Mouse (Mus musculus) embryonic facial prominence, embryonic 14.5 days (tissue): ENCODE data around the gene Gm128. TPM values are rescaled to one million over a fixed set of nuclear protein-coding genes. Genes with fewer than 3 reads are reported as not detected.
A peak's percentile ranks its signal among the peaks of the same experiment; 100 is the strongest.

Experiments used
- ATAC-seq: fragments of 200-750 bp; cut with Nextera tagmentation; 2 replicates; pipeline ENCODE4 v1.8.0; 2017; ENCODE audit warnings: low read depth, moderate number of reproducible peaks, moderate TSS enrichment
- DNase-seq: peaks from one replicate; pipeline ENCODE4 v3.0.0-alpha.2; 2015; ENCODE audit warnings: low spot score
- H3K27ac ChIP-seq: fragments of 300-500 bp; sonication (generic); replicated peaks from 2 replicates; pipeline ENCODE4 v1.5.1; 2014; ENCODE audit warnings: low read depth, mild to moderate bottlenecking, low read length, moderate library complexity
- H3K27me3 ChIP-seq: fragments of 300-500 bp; sonication (generic); replicated peaks from 2 replicates; pipeline ENCODE4 v1.6.1; 2014; ENCODE audit warnings: low read length; ENCODE audit not compliant: control insufficient read depth, insufficient read depth
- H3K36me3 ChIP-seq: fragments of 300-500 bp; sonication (generic); 2 replicates; pipeline ENCODE4 v1.6.1; 2014; ENCODE audit warnings: low read length, mixed read lengths; ENCODE audit not compliant: control insufficient read depth, insufficient read depth
- H3K4me1 ChIP-seq: fragments of 300-500 bp; sonication (generic); 2 replicates; pipeline ENCODE4 v1.6.1; 2014; ENCODE audit warnings: antibody characterized with exemption, low read length; ENCODE audit not compliant: control insufficient read depth, insufficient read depth
- H3K4me2 ChIP-seq: fragments of 300-500 bp; sonication (generic); 2 replicates; pipeline ENCODE4 v1.6.1; 2014; ENCODE audit warnings: low read depth, mild to moderate bottlenecking, low read length, moderate library complexity, mixed read lengths
- H3K4me3 ChIP-seq: fragments of 300-500 bp; sonication (generic); 2 replicates; pipeline ENCODE4 v1.5.1; 2014; ENCODE audit warnings: low read depth, mild to moderate bottlenecking, low read length
- H3K9ac ChIP-seq: fragments of 300-500 bp; sonication (generic); 2 replicates; pipeline ENCODE4 v1.6.1; 2014; ENCODE audit warnings: low read depth, mild to moderate bottlenecking, low read length, moderate library complexity, mixed read lengths
- H3K9me3 ChIP-seq: fragments of 300-500 bp; sonication (generic); 2 replicates; pipeline ENCODE4 v1.6.1; 2016; ENCODE audit warnings: low read length; ENCODE audit not compliant: control insufficient read depth
- WGBS: fragments of 180-500 bp; shearing (Covaris S2); extraction: QIAGEN DNeasy Blood & Tissue Kit; methylation state at CpG from one replicate; pipeline ENCODE4 v1.1.7; 2014; 5-methylcytosine and 5-hydroxymethylcytosine counted together
- polyA plus RNA-seq: library from polyadenylated mRNA; unstranded; fragments of >200 nt; fragmentation: Nextera tagmentation; extraction: Ambion mirVana; gene quantifications from 2 replicates; pipeline ENCODE4 v1.2.1, GENCODE M21; 2014

Gm128 gene
- polyA plus RNA-seq, 1 experiment from 2014 or later, result 0.38 TPM

- Histone ChIP-seq H3K27me3 (no peaks in the 10 kb centered on the region), H3K4me1 (peaks cover 8% of the 10 kb centered on the region), H3K4me3 (peak overlapping the region; percentile 67), H3K36me3 (peaks cover 20% of the 10 kb centered on the region), H3K9me3 (no peaks in the 10 kb centered on the region), H3K9ac (peak overlapping the region; percentile 92), H3K4me2 (peak overlapping the region; percentile 78), H3K27ac (peak overlapping the region; percentile 97; the same call in 1 of the 2 replicates)
- DNase-seq (no peak), ATAC-seq (no peak)
- WGBS, result 8% methylated on average over 1 of the region's 1 CpGs
Observed at GRCm38 (mm10) chr3:95284062-95284461, 42.7 kb upstream of the Gm128 start.

DNA sequence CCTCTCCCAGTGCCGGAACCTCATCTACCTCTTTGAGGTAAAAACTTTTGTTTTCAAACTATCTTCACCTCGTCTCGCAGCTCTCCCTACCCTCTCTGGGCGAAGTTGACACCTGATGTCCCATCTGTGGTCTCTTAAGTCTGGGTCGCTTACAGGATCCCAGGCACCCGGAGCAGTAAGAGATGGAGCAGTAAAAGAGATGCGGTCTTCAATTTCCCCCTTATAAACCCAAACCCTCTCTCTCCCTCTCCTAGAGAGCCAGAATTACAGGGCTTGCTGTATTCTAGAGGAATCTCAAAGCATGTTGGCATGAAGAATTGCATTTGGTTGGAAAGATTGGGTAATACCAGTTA is 42.2 kb upstream of the Gm128 start:
- peak overlapping the region; percentile 78 for H3K4me2 ChIP-seq
- DNase-seq, result no peak

DNA sequence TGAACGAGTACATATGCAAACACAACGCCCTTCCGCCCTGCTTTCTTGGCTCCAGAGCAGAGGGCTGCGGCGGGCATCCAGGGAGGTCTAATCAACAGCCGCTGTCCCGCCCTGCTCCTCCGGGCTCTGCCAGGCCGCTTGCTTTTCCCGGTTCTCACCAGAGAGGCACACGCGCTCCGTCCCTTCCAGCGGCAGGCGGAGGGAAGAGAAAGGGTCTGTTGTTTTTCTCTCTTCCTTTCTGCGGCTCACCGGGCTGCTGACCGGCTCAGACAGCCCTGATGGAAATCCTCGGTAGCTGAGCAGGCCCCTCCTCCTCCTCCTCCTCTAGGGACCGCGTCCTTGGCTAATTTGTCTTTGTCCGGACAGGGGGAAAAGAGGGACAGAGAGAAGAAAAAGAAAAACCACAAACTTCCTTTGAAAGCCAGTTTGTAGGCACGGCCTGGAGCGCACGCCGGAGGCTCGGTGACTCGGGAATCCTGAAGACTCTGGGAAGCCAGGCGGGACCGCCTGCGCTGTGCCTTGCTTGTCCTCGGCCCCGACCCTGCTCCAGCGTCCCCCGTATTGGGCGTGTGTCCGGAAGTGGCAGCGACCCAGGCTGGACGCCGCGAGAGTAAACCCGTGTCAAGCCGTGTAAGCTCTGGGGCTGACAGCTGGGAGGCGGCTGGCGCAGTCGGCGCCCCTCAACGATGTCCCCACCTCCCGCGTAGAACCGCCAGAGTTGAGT is 41.6 kb upstream of the Gm128 start:
- under 1% methylated on average over 50 of the region's 51 CpGs for WGBS
- peaks cover 13% of the 10 kb centered on the region for H3K36me3 ChIP-seq
- peaks cover 8% of the 10 kb centered on the region for H3K4me1 ChIP-seq
- peak overlapping the region; percentile 67 for H3K4me3 ChIP-seq
- ATAC-seq (peak; percentile 80), DNase-seq (peak; percentile 93)
- H3K9ac ChIP-seq, result peak overlapping the region; percentile 92
- peak overlapping the region; percentile 78 for H3K4me2 ChIP-seq
- no peaks in the 10 kb centered on the region for H3K9me3 ChIP-seq
- H3K27ac ChIP-seq, result peak overlapping the region; percentile 97
- H3K27me3 ChIP-seq, result no peaks in the 10 kb centered on the region

More for the DNA sequence above, 42.2 kb upstream of the Gm128 start:
- WGBS, result under 1% methylated on average over 7 of the region's 7 CpGs
- H3K4me3 ChIP-seq, result peak overlapping the region; percentile 67
- H3K9ac ChIP-seq, result peak overlapping the region; percentile 92
- H3K27ac ChIP-seq, result peak overlapping the region; percentile 97
- H3K36me3 ChIP-seq, result peaks cover 18% of the 10 kb centered on the region
- ATAC-seq, result no peak
- H3K27me3 ChIP-seq, result no peaks in the 10 kb centered on the region
- no peaks in the 10 kb centered on the region for H3K9me3 ChIP-seq
- H3K4me1 ChIP-seq, result peaks cover 8% of the 10 kb centered on the region

GRCm38 (mm10) chr3:95282381-95282864 is 41.0 kb upstream of the Gm128 start:
- Histone ChIP-seq H3K27me3 (no peaks in the 10 kb centered on the region), H3K9ac (peak overlapping the region; percentile 92), H3K4me2 (peak overlapping the region; percentile 78), H3K9me3 (no peaks in the 10 kb centered on the region), H3K4me3 (peak overlapping the region; percentile 67), H3K27ac (peak overlapping the region; percentile 97), H3K4me1 (peaks cover 8% of the 10 kb centered on the region), H3K36me3 (peaks cover 9% of the 10 kb centered on the region; the same call in 1 of the 2 replicates)
- under 1% methylated on average over 11 of the region's 11 CpGs for WGBS
- DNase-seq (peak; percentile 42), ATAC-seq (no peak)

GRCm38 (mm10) chr3:95281216-95282126 is 40.1 kb upstream of the Gm128 start, which contains the start of the genes Mindy1 and Prune1:
TSS of gene Mindy1 (plus strand) at chr3:95281345.
TSS of gene Prune1 (minus strand) at chr3:95282076.
- WGBS, result 1% methylated on average over 52 of the region's 53 CpGs
- peaks cover 8% of the 10 kb centered on the region for H3K4me1 ChIP-seq
- H3K4me3 ChIP-seq, result peak within 1 kb of the TSS; percentile 67
- peak within 1 kb of the TSS; percentile 97 for H3K27ac ChIP-seq
- peak within 1 kb of the TSS; percentile 92 for H3K9ac ChIP-seq
- H3K27me3 ChIP-seq, result no peaks in the 10 kb centered on the region
- peak; percentile 99 for DNase-seq
- H3K36me3 ChIP-seq, result peaks cover 4% of the 10 kb centered on the region; the same call in 1 of the 2 replicates
- peak; percentile 91 for ATAC-seq
- H3K9me3 ChIP-seq, result no peaks in the 10 kb centered on the region
- H3K4me2 ChIP-seq, result peak within 1 kb of the TSS; percentile 78

DNA sequence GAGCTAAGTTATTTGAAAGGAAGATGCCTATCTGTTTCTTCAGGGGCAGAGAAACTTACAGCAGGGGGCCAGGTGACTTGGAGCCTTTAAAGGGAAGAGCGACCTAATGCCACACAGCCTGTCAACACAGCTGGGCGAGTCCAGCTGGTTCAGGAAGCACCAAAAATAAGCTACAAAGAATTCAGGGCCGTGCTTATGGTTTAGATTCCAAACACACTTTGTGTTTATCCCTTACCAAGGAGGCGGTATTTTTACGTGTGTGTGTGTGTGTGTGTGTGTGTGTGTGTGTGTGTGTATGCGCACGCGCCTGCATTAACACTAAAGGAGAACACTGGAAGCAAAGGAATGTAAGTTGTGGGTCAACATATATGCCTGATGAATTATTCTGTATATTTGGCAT is 39.3 kb upstream of the Gm128 start:
- Histone ChIP-seq H3K4me3 (peak overlapping the region; percentile 67), H3K36me3 (peaks cover 4% of the 10 kb centered on the region; the same call in 1 of the 2 replicates), H3K27me3 (no peaks in the 10 kb centered on the region), H3K4me2 (peak overlapping the region; percentile 78), H3K9me3 (no peaks in the 10 kb centered on the region), H3K4me1 (peaks cover 8% of the 10 kb centered on the region), H3K9ac (peak overlapping the region; percentile 92), H3K27ac (peak overlapping the region; percentile 95)
- WGBS, result 11% methylated on average over 8 of the region's 8 CpGs
- no peak for ATAC-seq
- DNase-seq, result peak; percentile 67

DNA sequence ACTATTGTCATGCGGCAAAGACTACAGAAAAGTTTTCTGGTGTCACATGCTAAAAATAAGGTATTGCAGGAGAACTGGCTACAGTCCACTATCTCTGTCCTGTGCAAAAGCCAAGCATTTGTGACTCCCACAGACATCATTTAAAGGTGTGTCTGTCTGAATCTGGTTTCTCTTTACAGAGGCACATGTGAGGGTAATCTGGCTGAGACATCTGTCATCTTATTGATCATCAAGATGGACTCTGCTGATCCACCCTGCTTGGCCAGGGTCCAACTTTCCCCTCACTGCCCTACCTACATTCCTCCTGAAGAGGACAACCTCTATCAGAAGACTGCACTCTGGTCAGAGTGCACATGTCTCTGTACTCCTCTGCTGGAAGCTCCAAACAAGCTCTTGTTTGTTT is 35.8 kb upstream of the Gm128 start:
- no peak for ATAC-seq
- Histone ChIP-seq H3K27me3 (no peaks in the 10 kb centered on the region), H3K9me3 (no peaks in the 10 kb centered on the region), H3K4me3 (no peak overlapping the region), H3K9ac (no peak overlapping the region), H3K4me1 (no peaks in the 10 kb centered on the region), H3K4me2 (no peak overlapping the region), H3K36me3 (0 out of 2 replicates have a peak, but pooled peaks cover 4% of the 10 kb centered on the region), H3K27ac (no peak overlapping the region)
- DNase-seq, result no peak
- 92% methylated on average over 1 of the region's 1 CpGs for WGBS

GRCm38 (mm10) chr3:95276428-95276934 is 35.1 kb upstream of the Gm128 start:
- no peaks in the 10 kb centered on the region for H3K9me3 ChIP-seq
- DNase-seq (no peak), ATAC-seq (no peak)
- WGBS, result 76% methylated on average over 5 of the region's 5 CpGs
- H3K27me3 ChIP-seq, result no peaks in the 10 kb centered on the region
- no peak overlapping the region for H3K4me3 ChIP-seq
- no peak overlapping the region for H3K27ac ChIP-seq
- no peak overlapping the region for H3K4me2 ChIP-seq
- H3K36me3 ChIP-seq, result 0 out of 2 replicates have a peak, but pooled peaks cover 4% of the 10 kb centered on the region
- H3K4me1 ChIP-seq, result no peaks in the 10 kb centered on the region
- no peak overlapping the region for H3K9ac ChIP-seq
